Mouse (Mus musculus) layer of hippocampus, postnatal 25 days (tissue): ENCODE measurements around the gene Ccdc144b. TPM values are rescaled to one million over a fixed set of nuclear protein-coding genes. Genes with fewer than 3 reads are reported as not detected.

Experiments used
- DNase-seq, 2 experiments: peaks; one replicate each; pipeline ENCODE4 v3.0.0; 2022; ENCODE audit warnings: mixed read lengths in 2 of 2, low spot score in 1 of 2; ENCODE audit errors: extremely low spot score in 1 of 2
- total RNA-seq, 2 experiments: library from RNA; stranded (reverse); gene quantifications; 2 replicates each; pipeline ENCODE4 v1.2.3; 2021

Ccdc144b gene
- total RNA-seq, 2 experiments from 2014 or later = not detected

DNA sequence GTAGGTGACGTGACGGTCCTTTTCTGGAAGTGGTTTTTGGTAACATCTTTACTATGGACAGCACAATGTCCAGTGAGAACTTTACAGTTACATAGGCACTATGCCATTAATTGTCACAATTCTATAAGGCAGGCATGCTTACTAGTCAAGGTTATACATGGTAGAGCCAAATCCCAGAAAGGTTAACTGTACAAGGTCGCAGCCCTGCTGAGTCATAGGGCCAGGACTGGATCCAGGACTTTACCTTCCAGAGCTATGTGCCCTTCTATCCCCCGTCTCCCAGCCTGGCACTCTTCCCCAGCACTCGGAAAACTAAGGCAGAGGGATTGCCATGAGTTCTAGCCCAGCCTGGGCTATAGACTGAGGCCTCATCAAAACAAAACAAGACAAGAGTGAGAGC, 89.4 kb downstream of the Ccdc144b start:
- no peak for DNase-seq

DNA sequence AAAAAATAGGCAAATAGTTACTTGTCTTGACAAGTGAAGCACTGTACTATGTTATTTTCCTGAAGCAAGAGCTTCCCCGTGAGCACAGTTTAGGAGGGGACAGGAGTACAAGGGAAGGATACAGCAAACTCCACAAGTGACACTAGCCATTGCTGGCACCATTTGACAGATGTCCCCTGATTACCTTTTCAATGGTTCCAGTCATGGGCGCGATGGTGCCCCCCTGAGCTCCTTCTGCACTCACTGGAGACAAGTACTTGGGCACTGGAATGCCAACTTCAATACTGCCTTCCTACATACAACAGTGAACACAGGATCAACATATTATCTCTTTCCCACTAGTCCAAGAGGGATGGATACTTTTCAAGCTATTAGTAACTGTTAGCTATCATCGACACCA, 89.9 kb downstream of the Ccdc144b start:
- no peak for DNase-seq

DNA sequence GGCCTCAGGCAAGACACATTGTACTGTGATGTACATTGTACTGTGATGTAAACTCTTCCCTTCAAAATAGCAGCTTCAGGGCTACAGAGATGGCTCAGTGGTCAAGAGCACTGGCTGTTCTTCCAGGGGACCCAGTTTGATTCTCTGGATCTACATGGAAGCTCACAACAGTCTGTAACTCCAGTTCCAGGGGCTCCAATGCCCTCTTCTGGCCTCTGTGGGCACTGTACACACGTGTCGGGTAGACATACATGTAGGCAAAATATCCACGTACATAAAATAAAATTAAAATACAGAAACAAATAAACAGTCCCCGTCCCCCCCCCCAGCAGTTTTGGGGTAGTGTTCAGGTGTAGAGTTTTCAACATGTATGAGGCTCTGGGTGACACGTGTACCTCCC, 90.4 kb downstream of the Ccdc144b start:
- DNase-seq = no peak

Other genes with a start within 250 kb of the Ccdc144b start
- gene Dcun1d1, start 116.1 kb downstream of the Ccdc144b start, total RNA-seq = 10 to 100 TPM; 65.0 to 72.9 TPM
- gene Mccc1, start 52.9 kb downstream of the Ccdc144b start, total RNA-seq = 10 to 100 TPM; 27.4 to 39.4 TPM
- 10 to 100 TPM; 44.9 to 47.2 TPM for gene Acad9, start 12.4 kb upstream of the Ccdc144b start, total RNA-seq
- 10 to 100 TPM; 15.3 to 17.6 TPM for gene D3Ertd254e, start 97.5 kb upstream of the Ccdc144b start, total RNA-seq
- 1 to 10 TPM in 1 of 2 experiments, under 1 TPM in 1; 0.77 to 1.3 TPM for gene Qrfpr, start 168.8 kb upstream of the Ccdc144b start, total RNA-seq